Mouse (Mus musculus) liver, postnatal 0 days (tissue): ENCODE measurements around the gene Itgb5. TPM values are rescaled to one million over a fixed set of nuclear protein-coding genes. Genes with fewer than 3 reads are reported as not detected.

Source experiments
- ATAC-seq: fragments of 200-750 bp; cut with Nextera tagmentation; 2 replicates; pipeline ENCODE4 v1.8.0; 2017; ENCODE audit warnings: mild to moderate bottlenecking, moderate library complexity
- DNase-seq: peaks from one replicate; pipeline ENCODE4 v3.0.0-alpha.2; 2016
- H3K27ac ChIP-seq: fragments of 300-500 bp; sonication (generic); 2 replicates; pipeline ENCODE4 v1.5.1; 2014; ENCODE audit warnings: antibody characterized with exemption, moderate library complexity, mild to moderate bottlenecking, low read depth
- H3K27me3 ChIP-seq: fragments of 300-500 bp; sonication (generic); 2 replicates; pipeline ENCODE4 v1.6.1; 2014; ENCODE audit warnings: low read length, control low read depth, mixed read lengths; ENCODE audit not compliant: insufficient read depth
- H3K36me3 ChIP-seq: fragments of 300-500 bp; sonication (generic); replicated peaks from 2 replicates; pipeline ENCODE4 v1.6.1; 2014; ENCODE audit warnings: mild to moderate bottlenecking, control low read depth, low read length, moderate library complexity, mixed read lengths; ENCODE audit not compliant: insufficient read depth
- H3K4me1 ChIP-seq: fragments of 300-500 bp; sonication (generic); 2 replicates; pipeline ENCODE4 v1.6.1; 2014; ENCODE audit warnings: antibody characterized with exemption, mild to moderate bottlenecking, control low read depth; ENCODE audit not compliant: insufficient read depth
- H3K4me2 ChIP-seq: fragments of 300-500 bp; sonication (generic); 2 replicates; pipeline ENCODE4 v1.6.1; 2014; ENCODE audit warnings: low read depth, mild to moderate bottlenecking, low read length, moderate library complexity, mixed read lengths
- H3K4me3 ChIP-seq: fragments of 300-500 bp; sonication (generic); 2 replicates; pipeline ENCODE4 v1.5.1; 2014; ENCODE audit warnings: low read depth, low read length
- H3K9ac ChIP-seq: fragments of 300-500 bp; sonication (generic); replicated peaks from 2 replicates; pipeline ENCODE4 v1.6.1; 2014; ENCODE audit warnings: mild to moderate bottlenecking, moderate library complexity
- H3K9me3 ChIP-seq: fragments of 300-500 bp; sonication (generic); 2 replicates; pipeline ENCODE4 v1.6.1; 2016; ENCODE audit warnings: mild to moderate bottlenecking, control low read depth, low read length, mixed read lengths
- CTCF ChIP-seq: sonication (generic); IDR thresholded peaks from 2 replicates; pipeline ENCODE4 v1.5.1; 2016; ENCODE audit warnings: antibody characterized with exemption, low read depth
- EP300 ChIP-seq: IDR thresholded peaks from 2 replicates; pipeline ENCODE4 v1.6.1; 2016; ENCODE audit warnings: antibody characterized with exemption, low read depth, mild to moderate bottlenecking
- WGBS: fragments of 180-500 bp; shearing (Covaris S2); extraction: QIAGEN DNeasy Blood & Tissue Kit; methylation state at CpG from one replicate; pipeline ENCODE4 v1.1.7; 2014; ENCODE audit not compliant: insufficient replicate concordance; 5-methylcytosine and 5-hydroxymethylcytosine counted together
- polyA plus RNA-seq: library from polyadenylated mRNA; unstranded; fragments of >200 nt; fragmentation: Nextera tagmentation; extraction: Ambion mirVana; gene quantifications from 2 replicates; pipeline ENCODE4 v1.2.1, GENCODE M21; 2015

Itgb5 gene
- polyA plus RNA-seq, result 16.1 and 19.2 TPM in 2 replicates

- H3K36me3 ChIP-seq, result no peaks in the 10 kb centered on the region
- H3K4me3 ChIP-seq, result peak within 1 kb of the TSS; percentile 67
- H3K9me3 ChIP-seq, result no peaks in the 10 kb centered on the region
- peak; percentile 76 for DNase-seq
- peaks cover 34% of the 10 kb centered on the region for H3K4me1 ChIP-seq
- H3K4me2 ChIP-seq, result peak within 1 kb of the TSS; percentile 73
- peak; percentile 87 for ATAC-seq
- H3K27me3 ChIP-seq, result peaks cover 14% of the 10 kb centered on the region
- TF ChIP-seq CTCF (no peak), EP300 (no peak)
- H3K27ac ChIP-seq, result peak within 1 kb of the TSS; percentile 80
- 3% methylated on average over 33 of the region's 43 CpGs for WGBS
- peak within 1 kb of the TSS; percentile 68 for H3K9ac ChIP-seq
Measured at GRCm38 (mm10) chr16:33829301-33829831, at the start of gene Itgb5. TSS of gene Itgb5 (plus strand) at chr16:33829665.

- peaks cover 15% of the 10 kb centered on the region for H3K4me1 ChIP-seq
- no peak overlapping the region; the same call in 1 of the 2 replicates for H3K27ac ChIP-seq
- TF ChIP-seq EP300, result peak; percentile 70; the same call in 1 of the 2 replicates
- no peak for TF ChIP-seq CTCF
- ATAC-seq (peak; percentile 59), DNase-seq (no peak)
- no peak overlapping the region for H3K4me2 ChIP-seq
- no peaks in the 10 kb centered on the region for H3K36me3 ChIP-seq
- no peak overlapping the region for H3K4me3 ChIP-seq
- no peak overlapping the region for H3K9ac ChIP-seq
- no peaks in the 10 kb centered on the region for H3K27me3 ChIP-seq
- H3K9me3 ChIP-seq, result no peaks in the 10 kb centered on the region
- 37% methylated on average over 5 of the region's 5 CpGs for WGBS
Measured at GRCm38 (mm10) chr16:33781789-33782728, 47.4 kb upstream of the Itgb5 start.

GRCm38 (mm10) chr16:33782729-33783091, 46.8 kb upstream of the Itgb5 start:
- no peak overlapping the region for H3K4me3 ChIP-seq
- no peak overlapping the region for H3K4me2 ChIP-seq
- peaks cover 16% of the 10 kb centered on the region for H3K4me1 ChIP-seq
- no peak overlapping the region; the same call in 1 of the 2 replicates for H3K27ac ChIP-seq
- WGBS, result 74% methylated on average over 1 of the region's 1 CpGs
- no peaks in the 10 kb centered on the region for H3K36me3 ChIP-seq
- no peaks in the 10 kb centered on the region for H3K9me3 ChIP-seq
- ATAC-seq, result no peak
- no peak overlapping the region for H3K9ac ChIP-seq
- TF ChIP-seq EP300 (no peak), CTCF (no peak)
- H3K27me3 ChIP-seq, result no peaks in the 10 kb centered on the region
- DNase-seq, result no peak

- Histone ChIP-seq H3K4me1 (peaks cover 16% of the 10 kb centered on the region), H3K9ac (no peak overlapping the region), H3K9me3 (no peaks in the 10 kb centered on the region), H3K4me3 (no peak overlapping the region), H3K4me2 (no peak overlapping the region), H3K27ac (no peak overlapping the region), H3K36me3 (no peaks in the 10 kb centered on the region), H3K27me3 (no peaks in the 10 kb centered on the region)
- 33% methylated on average over 1 of the region's 1 CpGs for WGBS
- ATAC-seq, result no peak
- TF ChIP-seq CTCF (no peak), EP300 (no peak)
- DNase-seq, result no peak
Measured at GRCm38 (mm10) chr16:33784547-33784946, 44.9 kb upstream of the Itgb5 start.

- DNase-seq, result no peak
- Histone ChIP-seq H3K36me3 (no peaks in the 10 kb centered on the region), H3K9me3 (no peaks in the 10 kb centered on the region), H3K4me3 (no peak overlapping the region), H3K27ac (peak overlapping the region; percentile 66), H3K27me3 (no peaks in the 10 kb centered on the region), H3K4me1 (peaks cover 16% of the 10 kb centered on the region), H3K4me2 (no peak overlapping the region), H3K9ac (no peak overlapping the region)
- ATAC-seq, result peak; percentile 48; the same call in 1 of the 2 replicates
- 36% methylated on average over 8 of the region's 8 CpGs for WGBS
- TF ChIP-seq CTCF, result no peak
- TF ChIP-seq EP300, result peak; percentile 94
Measured at GRCm38 (mm10) chr16:33785092-33785704, 44.3 kb upstream of the Itgb5 start.
